Mouse (Mus musculus) intestine, postnatal 0 days (tissue): ENCODE data around the gene Osr1. TPM values are rescaled to one million over a fixed set of nuclear protein-coding genes. Genes with fewer than 3 reads are reported as not detected.

Experiments used
- ATAC-seq: fragments of 200-750 bp; cut with Nextera tagmentation; 2 replicates; pipeline ENCODE4 v1.8.0; 2017; ENCODE audit warnings: mild to moderate bottlenecking, moderate TSS enrichment, moderate library complexity
- H3K27ac ChIP-seq: fragments of 300-500 bp; sonication (generic); 2 replicates; pipeline ENCODE4 v1.5.1; 2014; ENCODE audit warnings: mild to moderate bottlenecking, low read depth, low read length, moderate library complexity
- H3K27me3 ChIP-seq: fragments of 300-500 bp; sonication (generic); replicated peaks from 2 replicates; pipeline ENCODE4 v1.6.1; 2014; ENCODE audit warnings: low read length, mixed read lengths; ENCODE audit not compliant: control insufficient read depth, insufficient read depth
- H3K36me3 ChIP-seq: fragments of 300-500 bp; sonication (generic); 2 replicates; pipeline ENCODE4 v1.6.1; 2014; ENCODE audit warnings: mild to moderate bottlenecking, moderate library complexity; ENCODE audit not compliant: control insufficient read depth, insufficient read depth
- H3K4me1 ChIP-seq: fragments of 300-500 bp; sonication (generic); replicated peaks from 2 replicates; pipeline ENCODE4 v1.6.1; 2014; ENCODE audit warnings: antibody characterized with exemption, low read length, mixed read lengths; ENCODE audit not compliant: control insufficient read depth, insufficient read depth
- H3K4me2 ChIP-seq: fragments of 300-500 bp; sonication (generic); replicated peaks from 2 replicates; pipeline ENCODE4 v1.6.1; 2014; ENCODE audit warnings: low read depth, mild to moderate bottlenecking, moderate library complexity
- H3K4me3 ChIP-seq: fragments of 300-500 bp; sonication (generic); 2 replicates; pipeline ENCODE4 v1.5.1; 2014; ENCODE audit warnings: low read depth, low read length
- H3K9ac ChIP-seq: fragments of 300-500 bp; sonication (generic); 2 replicates; pipeline ENCODE4 v1.6.1; 2014; ENCODE audit warnings: mild to moderate bottlenecking, low read depth, low read length
- H3K9me3 ChIP-seq: fragments of 300-500 bp; sonication (generic); 2 replicates; pipeline ENCODE4 v1.6.1; 2016; ENCODE audit warnings: mixed run types; ENCODE audit not compliant: control insufficient read depth
- CTCF ChIP-seq: sonication (generic); IDR thresholded peaks from 2 replicates; pipeline ENCODE4 v1.5.1; 2016; ENCODE audit warnings: low read depth, mild to moderate bottlenecking, control low read depth, antibody characterized with exemption, moderate library complexity
- WGBS: fragments of 180-500 bp; shearing (Covaris S2); extraction: QIAGEN DNeasy Blood & Tissue Kit; methylation state at CpG from one replicate; pipeline ENCODE4 v1.1.7; 2014; 5-methylcytosine and 5-hydroxymethylcytosine counted together
- polyA plus RNA-seq: library from polyadenylated mRNA; unstranded; fragments of >200 nt; fragmentation: Nextera tagmentation; extraction: Ambion mirVana; gene quantifications from 2 replicates; pipeline ENCODE4 v1.2.1, GENCODE M21; 2015

Osr1 gene
- polyA plus RNA-seq, 1 experiment from 2014 or later = 25.0 TPM

GRCm38 (mm10) chr12:9583380-9583779 lies 13.5 kb downstream of the Osr1 start:
- ATAC-seq = no peak

GRCm38 (mm10) chr12:9584366-9585084 lies 14.6 kb downstream of the Osr1 start:
- peak; percentile 81 for ATAC-seq
- Histone ChIP-seq H3K27ac (no peak overlapping the region), H3K36me3 (no peaks in the 10 kb centered on the region), H3K4me1 (0 out of 2 replicates have a peak, but pooled peaks cover 5% of the 10 kb centered on the region), H3K4me2 (peak overlapping the region; percentile 65), H3K9me3 (no peaks in the 10 kb centered on the region), H3K27me3 (peaks cover 48% of the 10 kb centered on the region), H3K4me3 (peak overlapping the region; percentile 36), H3K9ac (no peak overlapping the region)
- TF ChIP-seq CTCF = no peak
- 3% methylated on average over 23 of the region's 23 CpGs for WGBS

More at GRCm38 (mm10) chr12:9583380-9583779, 13.5 kb downstream of the Osr1 start:
- Histone ChIP-seq H3K36me3 (no peaks in the 10 kb centered on the region), H3K27ac (no peak overlapping the region), H3K4me2 (no peak overlapping the region), H3K9ac (no peak overlapping the region), H3K4me1 (0 out of 2 replicates have a peak, but pooled peaks cover 5% of the 10 kb centered on the region), H3K9me3 (no peaks in the 10 kb centered on the region), H3K27me3 (peaks cover 60% of the 10 kb centered on the region), H3K4me3 (no peak overlapping the region)
- WGBS = 33% methylated on average over 2 of the region's 2 CpGs
- no peak for TF ChIP-seq CTCF

- H3K4me1 ChIP-seq = 0 out of 2 replicates have a peak, but pooled peaks cover 5% of the 10 kb centered on the region
Measured at GRCm38 (mm10) chr12:9585085-9585453, 15.2 kb downstream of the Osr1 start.

GRCm38 (mm10) chr12:9587732-9588131 lies 17.8 kb downstream of the Osr1 start:
- Histone ChIP-seq H3K4me1 (0 out of 2 replicates have a peak, but pooled peaks cover 5% of the 10 kb centered on the region), H3K27ac (no peak overlapping the region), H3K4me3 (no peak overlapping the region), H3K36me3 (no peaks in the 10 kb centered on the region), H3K4me2 (no peak overlapping the region), H3K9ac (no peak overlapping the region), H3K27me3 (peaks cover 17% of the 10 kb centered on the region), H3K9me3 (no peaks in the 10 kb centered on the region)
- ATAC-seq = no peak
- 88% methylated on average over 1 of the region's 1 CpGs for WGBS
- no peak for TF ChIP-seq CTCF

More at GRCm38 (mm10) chr12:9585085-9585453, 15.2 kb downstream of the Osr1 start:
- H3K9me3 ChIP-seq = no peaks in the 10 kb centered on the region
- peak overlapping the region; percentile 65 for H3K4me2 ChIP-seq
- no peaks in the 10 kb centered on the region for H3K36me3 ChIP-seq
- H3K9ac ChIP-seq = no peak overlapping the region
- peak; percentile 36; the same call in 1 of the 2 replicates for ATAC-seq
- no peak for TF ChIP-seq CTCF
- WGBS = under 1% methylated on average over 7 of the region's 7 CpGs
- peaks cover 43% of the 10 kb centered on the region for H3K27me3 ChIP-seq
- H3K27ac ChIP-seq = no peak overlapping the region
- H3K4me3 ChIP-seq = peak overlapping the region; percentile 36

- 79% methylated on average over 7 of the region's 7 CpGs for WGBS
- Histone ChIP-seq H3K4me3 (no peak overlapping the region), H3K27ac (no peak overlapping the region), H3K4me2 (no peak overlapping the region), H3K9me3 (no peaks in the 10 kb centered on the region), H3K27me3 (no peaks in the 10 kb centered on the region; the same call in 1 of the 2 replicates), H3K9ac (no peak overlapping the region), H3K4me1 (0 out of 2 replicates have a peak, but pooled peaks cover 2% of the 10 kb centered on the region), H3K36me3 (no peaks in the 10 kb centered on the region)
- no peak for TF ChIP-seq CTCF
- ATAC-seq = no peak
Measured at GRCm38 (mm10) chr12:9589561-9590134, 19.7 kb downstream of the Osr1 start.

GRCm38 (mm10) chr12:9591141-9591540 lies 21.2 kb downstream of the Osr1 start:
- WGBS = 66% methylated on average over 3 of the region's 3 CpGs
- H3K27me3 ChIP-seq = no peaks in the 10 kb centered on the region
- no peaks in the 10 kb centered on the region for H3K9me3 ChIP-seq
- H3K9ac ChIP-seq = no peak overlapping the region
- no peak overlapping the region for H3K4me3 ChIP-seq
- no peak overlapping the region for H3K27ac ChIP-seq
- H3K36me3 ChIP-seq = no peaks in the 10 kb centered on the region
- H3K4me1 ChIP-seq = no peaks in the 10 kb centered on the region
- no peak for ATAC-seq
- no peak overlapping the region for H3K4me2 ChIP-seq
- TF ChIP-seq CTCF = no peak
